Mouse (Mus musculus) hindbrain, embryonic 16.5 days (tissue): ENCODE data around the gene Aebp2. TPM values are rescaled to one million over a fixed set of nuclear protein-coding genes. Genes with fewer than 3 reads are reported as not detected.
"Not testable (repeated sequence)": the region's sequence is repeated elsewhere in the genome, so short reads cannot be mapped to it uniquely, and the experiment has no call there.

ENCODE experiments used
- ATAC-seq: fragments of 200-750 bp; cut with Nextera tagmentation; 2 replicates; pipeline ENCODE4 v1.8.0; 2017; ENCODE audit warnings: moderate TSS enrichment, moderate library complexity
- H3K27ac ChIP-seq: fragments of 300-500 bp; sonication (generic); 2 replicates; pipeline ENCODE4 v1.5.1; 2014; ENCODE audit warnings: low read depth, mild to moderate bottlenecking, control low read depth, low read length, moderate library complexity
- H3K27me3 ChIP-seq: fragments of 300-500 bp; sonication (generic); replicated peaks from 2 replicates; pipeline ENCODE4 v1.6.1; 2014; ENCODE audit warnings: low read length; ENCODE audit not compliant: control insufficient read depth, insufficient read depth
- H3K36me3 ChIP-seq: fragments of 300-500 bp; sonication (generic); 2 replicates; pipeline ENCODE4 v1.6.1; 2014; ENCODE audit warnings: mild to moderate bottlenecking, low read length, moderate library complexity, mixed read lengths; ENCODE audit not compliant: control insufficient read depth, insufficient read depth
- H3K4me1 ChIP-seq: fragments of 300-500 bp; sonication (generic); 2 replicates; pipeline ENCODE4 v1.6.1; 2014; ENCODE audit warnings: low read depth, low read length; ENCODE audit not compliant: control insufficient read depth, insufficient read depth
- H3K4me2 ChIP-seq: fragments of 300-500 bp; sonication (generic); 2 replicates; pipeline ENCODE4 v1.6.1; 2014; ENCODE audit warnings: mild to moderate bottlenecking, low read length, control low read depth, moderate library complexity
- H3K4me3 ChIP-seq: fragments of 300-500 bp; sonication (generic); 2 replicates; pipeline ENCODE4 v1.5.1; 2014; ENCODE audit warnings: mild to moderate bottlenecking, low read length, control low read depth, moderate library complexity
- H3K9ac ChIP-seq: fragments of 300-500 bp; sonication (generic); 2 replicates; pipeline ENCODE4 v1.6.1; 2014; ENCODE audit warnings: low read depth, mild to moderate bottlenecking, control low read depth, low read length, moderate library complexity
- H3K9me3 ChIP-seq: fragments of 300-500 bp; sonication (generic); 2 replicates; pipeline ENCODE4 v1.6.1; 2014; ENCODE audit warnings: mild to moderate bottlenecking, low read length, moderate library complexity; ENCODE audit not compliant: control insufficient read depth
- WGBS: fragments of 180-500 bp; shearing (Covaris S2); extraction: QIAGEN DNeasy Blood & Tissue Kit; methylation state at CpG from one replicate; pipeline ENCODE4 v1.1.7; 2014; 5-methylcytosine and 5-hydroxymethylcytosine counted together
- polyA plus RNA-seq: library from polyadenylated mRNA; unstranded; fragments of >200 nt; fragmentation: Nextera tagmentation; extraction: Ambion mirVana; gene quantifications from 2 replicates; pipeline ENCODE4 v1.2.1, GENCODE M21; 2015

The Aebp2 gene
- polyA plus RNA-seq, 1 experiment from 2014 or later, result 7.7 TPM

- peak; percentile 41 for ATAC-seq
- Histone ChIP-seq H3K27me3 (no peaks in the 10 kb centered on the region), H3K4me2 (no peak overlapping the region), H3K9ac (no peak overlapping the region; the same call in 1 of the 2 replicates), H3K4me1 (peaks cover 6% of the 10 kb centered on the region), H3K27ac (peak overlapping the region; percentile 59; the same call in 1 of the 2 replicates), H3K4me3 (no peak overlapping the region), H3K36me3 (no peaks in the 10 kb centered on the region), H3K9me3 (no peaks in the 10 kb centered on the region)
- 8% methylated on average over 8 of the region's 8 CpGs for WGBS
These were observed 19.1 kb upstream of the Aebp2 start for GRCm38 (mm10) chr6:140603228-140603944.

- H3K4me2 ChIP-seq, H3K27ac ChIP-seq, H3K9ac ChIP-seq, H3K4me3 ChIP-seq, H3K9me3 ChIP-seq, H3K36me3 ChIP-seq, H3K4me1 ChIP-seq, ATAC-seq, H3K27me3 ChIP-seq: not testable (repeated sequence)
- WGBS, result 84% methylated on average over 5 of the region's 5 CpGs
These were observed 17.3 kb upstream of the Aebp2 start for GRCm38 (mm10) chr6:140605173-140605572.

- 64% methylated on average over 3 of the region's 3 CpGs for whole genome bisulfite sequencing
- Histone ChIP-seq H3K4me2 (no peak overlapping the region), H3K4me1 (peaks cover 6% of the 10 kb centered on the region), H3K27me3 (no peaks in the 10 kb centered on the region), H3K9me3 (no peaks in the 10 kb centered on the region), H3K27ac (no peak overlapping the region), H3K36me3 (no peaks in the 10 kb centered on the region), H3K9ac (no peak overlapping the region), H3K4me3 (no peak overlapping the region)
- no peak for ATAC-seq
These were observed 16.7 kb upstream of the Aebp2 start for GRCm38 (mm10) chr6:140605732-140606131.

GRCm38 (mm10) chr6:140606534-140606933 is 15.9 kb upstream of the Aebp2 start:
- no peak overlapping the region for H3K27ac ChIP-seq
- no peaks in the 10 kb centered on the region for H3K27me3 ChIP-seq
- no peak overlapping the region for H3K4me3 ChIP-seq
- no peak for ATAC-seq
- H3K9me3 ChIP-seq, result no peaks in the 10 kb centered on the region
- H3K9ac ChIP-seq, result no peak overlapping the region
- WGBS, result 73% methylated on average over 10 of the region's 10 CpGs
- peaks cover 6% of the 10 kb centered on the region for H3K4me1 ChIP-seq
- no peaks in the 10 kb centered on the region for H3K36me3 ChIP-seq
- H3K4me2 ChIP-seq, result no peak overlapping the region

GRCm38 (mm10) chr6:140608666-140609065 is 13.8 kb upstream of the Aebp2 start:
- no peak overlapping the region for H3K4me2 ChIP-seq
- ATAC-seq, result no peak
- no peaks in the 10 kb centered on the region for H3K9me3 ChIP-seq
- H3K36me3 ChIP-seq, result no peaks in the 10 kb centered on the region
- H3K27ac ChIP-seq, result no peak overlapping the region
- H3K4me3 ChIP-seq, result no peak overlapping the region
- peaks cover under 1% of the 10 kb centered on the region for H3K4me1 ChIP-seq
- WGBS, result 90% methylated on average over 6 of the region's 6 CpGs
- no peak overlapping the region for H3K9ac ChIP-seq
- no peaks in the 10 kb centered on the region for H3K27me3 ChIP-seq

- no peak overlapping the region for H3K4me3 ChIP-seq
- ATAC-seq, result no peak
- WGBS, result 91% methylated on average over 4 of the region's 4 CpGs
These were observed 12.9 kb upstream of the Aebp2 start for GRCm38 (mm10) chr6:140609533-140609932.

GRCm38 (mm10) chr6:140610117-140610516 is 12.3 kb upstream of the Aebp2 start:
- WGBS, result 92% methylated on average over 5 of the region's 5 CpGs
- ATAC-seq, result no peak

More at GRCm38 (mm10) chr6:140609533-140609932, 12.9 kb upstream of the Aebp2 start:
- H3K36me3 ChIP-seq, result no peaks in the 10 kb centered on the region
- H3K27ac ChIP-seq, result no peak overlapping the region
- no peak overlapping the region for H3K9ac ChIP-seq
- H3K4me1 ChIP-seq, result no peaks in the 10 kb centered on the region
- no peaks in the 10 kb centered on the region for H3K27me3 ChIP-seq
- no peak overlapping the region for H3K4me2 ChIP-seq
- no peaks in the 10 kb centered on the region for H3K9me3 ChIP-seq

GRCm38 (mm10) chr6:140611282-140611681 is 11.2 kb upstream of the Aebp2 start:
- Histone ChIP-seq H3K27me3 (no peaks in the 10 kb centered on the region), H3K4me1 (no peaks in the 10 kb centered on the region), H3K4me3 (no peak overlapping the region), H3K27ac (no peak overlapping the region), H3K36me3 (no peaks in the 10 kb centered on the region), H3K9me3 (no peaks in the 10 kb centered on the region), H3K4me2 (no peak overlapping the region), H3K9ac (no peak overlapping the region)
- WGBS, result 86% methylated on average over 4 of the region's 4 CpGs
- no peak for ATAC-seq

More at GRCm38 (mm10) chr6:140610117-140610516, 12.3 kb upstream of the Aebp2 start:
- Histone ChIP-seq H3K4me2 (no peak overlapping the region), H3K36me3 (no peaks in the 10 kb centered on the region), H3K27me3 (no peaks in the 10 kb centered on the region), H3K9ac (no peak overlapping the region), H3K4me1 (no peaks in the 10 kb centered on the region), H3K4me3 (no peak overlapping the region), H3K27ac (no peak overlapping the region), H3K9me3 (no peaks in the 10 kb centered on the region)

GRCm38 (mm10) chr6:140611893-140612473 is 10.5 kb upstream of the Aebp2 start:
- Histone ChIP-seq H3K27ac (no peak overlapping the region), H3K4me1 (no peaks in the 10 kb centered on the region), H3K9me3 (no peaks in the 10 kb centered on the region)

More at GRCm38 (mm10) chr6:140611893-140612473, 10.5 kb upstream of the Aebp2 start:
- H3K36me3 ChIP-seq, result no peaks in the 10 kb centered on the region
- no peaks in the 10 kb centered on the region for H3K27me3 ChIP-seq
- 71% methylated on average over 13 of the region's 13 CpGs for WGBS
- no peak overlapping the region for H3K4me3 ChIP-seq
- no peak overlapping the region for H3K4me2 ChIP-seq
- peak; percentile 65; the same call in 1 of the 2 replicates for ATAC-seq
- H3K9ac ChIP-seq, result no peak overlapping the region
